8 mouse cellular contexts compared by ENCODE assay signal in the genomic region with DNA sequence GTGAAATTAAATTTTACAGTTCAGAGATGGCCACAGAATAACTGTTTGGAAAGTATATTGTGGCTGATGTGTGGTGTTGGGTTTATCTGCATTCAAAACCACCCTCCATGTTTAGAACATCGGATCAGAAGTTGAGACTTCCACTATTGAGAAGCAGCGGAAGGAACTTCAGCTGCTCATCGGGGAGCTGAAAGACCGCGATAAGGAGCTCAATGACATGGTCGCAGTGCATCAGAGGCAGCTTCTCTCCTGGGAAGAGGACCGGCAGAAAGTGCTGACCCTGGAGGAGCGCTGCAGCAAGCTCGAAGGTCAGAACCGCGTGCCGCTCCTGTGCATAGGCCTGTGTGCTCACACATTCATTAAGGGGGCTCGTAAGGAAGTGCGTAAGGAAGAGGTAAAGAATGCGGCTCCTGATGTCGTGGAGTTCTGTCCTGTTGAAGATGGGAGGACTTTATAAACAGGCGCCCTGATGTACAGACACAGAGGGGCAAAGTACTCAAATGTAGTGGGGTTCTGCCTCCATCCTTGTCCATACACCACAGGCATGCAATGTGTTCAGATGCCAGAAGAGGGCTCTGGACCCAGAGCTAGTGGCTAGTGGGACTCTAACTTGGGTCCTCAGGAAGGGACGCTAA. TPM values are rescaled to one million over a fixed set of nuclear protein-coding genes. Genes with fewer than 3 reads are reported as not detected.
DNase-seq lines count a peak whose midpoint lies in the region; ATAC-seq and TF ChIP-seq lines count a peak whose summit lies in the region.

No protein-coding gene starts in this region.

- H3K79me2 ChIP-seq in MEL (ENCODE audit: control insufficient read depth, insufficient read depth, low read length, poor library complexity), result peaks cover 17% of the 10 kb centered on the region

- no peak for ATAC-seq in limb, embryonic 14.5 days (ENCODE audit: low FRiP score, low read depth)

- H3K9ac ChIP-seq in MEL (ENCODE audit: control insufficient read depth, low read depth, low read length, poor library complexity, severe bottlenecking), result peak overlapping the region; percentile 84
- 0 out of 2 replicates have a peak overlapping the region, but pooled peaks have one; percentile 0 for H3K9ac ChIP-seq in limb, embryonic 14.5 days (ENCODE audit: low read depth, low read length, severe bottlenecking)

- WGBS in limb, embryonic 14.5 days, result 39% methylated on average over 18 of the region's 18 CpGs

- H3K4me1 ChIP-seq in MEL (ENCODE audit: control insufficient read depth in 1 of 2, insufficient read depth in 2 of 2, low read length in 2 of 2), result peaks cover 0 to 19% of the 10 kb centered on the region in 2 experiments; a peak in 2 of 4 replicates
- peaks cover 2% of the 10 kb centered on the region; the same call in 1 of the 2 replicates for H3K4me1 ChIP-seq in cortical plate, adult 2 months (ENCODE audit: control insufficient read depth, insufficient read depth, low read length)
- no peaks in the 10 kb centered on the region for H3K4me1 ChIP-seq in limb, embryonic 14.5 days (ENCODE audit: control insufficient read depth, insufficient read depth, low read length)

- no peak overlapping the region for H3K4me2 ChIP-seq in limb, embryonic 14.5 days (replicated peaks; ENCODE audit: low read depth, low read length, severe bottlenecking)

- peak overlapping the region; percentile 99 for H3K27ac ChIP-seq in MEL (ENCODE audit: control insufficient read depth, low read depth, low read length)
- H3K27ac ChIP-seq in cortical plate, adult 2 months (ENCODE audit: insufficient read depth, low read length), result no peak overlapping the region
- H3K27ac ChIP-seq in limb, embryonic 14.5 days (replicated peaks; ENCODE audit: low read depth, low read length), result no peak overlapping the region

- TF ChIP-seq EP300 in MEL (IDR thresholded peaks at IDR 0.05; ENCODE audit: low read depth in 1 of 2, low read length in 2 of 2), result peak; percentile 38 to 59; a peak in 2 of 4 replicates

- H3K27me3 ChIP-seq in MEL (ENCODE audit: control insufficient read depth in 1 of 2, insufficient read depth in 2 of 2, low read length in 2 of 2), result no peaks in the 10 kb centered on the region
- no peaks in the 10 kb centered on the region for H3K27me3 ChIP-seq in limb, embryonic 14.5 days (ENCODE audit: control insufficient read depth, insufficient read depth, low read length)

- peak; percentile 1 to 60; a peak in 1 of 4 replicates for TF ChIP-seq POLR2A in MEL (IDR thresholded peaks at IDR 0.05; ENCODE audit: control insufficient read depth in 1 of 2, insufficient read depth in 1 of 2, low read depth in 1 of 2, low read length in 2 of 2, poor library complexity in 1 of 2)
- TF ChIP-seq POLR2A in cortical plate, adult 2 months (IDR thresholded peaks at IDR 0.05; ENCODE audit: extremely low read depth, insufficient read depth, low read length), result no peak
- no peak for TF ChIP-seq POLR2A in limb, embryonic 14.5 days (IDR thresholded peaks at IDR 0.05; ENCODE audit: borderline replicate concordance, extremely low read depth, insufficient read depth, insufficient read length)

- H3K36me3 ChIP-seq in MEL (ENCODE audit: control insufficient read depth in 1 of 2, insufficient read depth in 2 of 2, low read length in 2 of 2), result peaks cover 0 to 15% of the 10 kb centered on the region in 2 experiments; a peak in 2 of 4 replicates
- H3K36me3 ChIP-seq in limb, embryonic 14.5 days (ENCODE audit: control insufficient read depth, insufficient read depth, low read length), result 0 out of 2 replicates have a peak, but pooled peaks cover under 1% of the 10 kb centered on the region

- DNase-seq in kidney, adult 9 months, result peak; percentile 29
- no peak for DNase-seq in kidney, adult 11 months
- peak; percentile 93 for DNase-seq in MEL (ENCODE audit: low read depth, low spot score)
- no peak for DNase-seq in limb, embryonic 14.5 days (ENCODE audit: low spot score)
- no peak for DNase-seq in frontal cortex, adult 2 months (ENCODE audit: extremely low spot score in 1 of 2, low spot score in 1 of 2)
- no peak for DNase-seq in left cerebral cortex, postnatal 10 days (ENCODE audit: extremely low spot score in 1 of 2, low spot score in 2 of 2)
- no peak for DNase-seq in right cerebral cortex, postnatal 25 days

- peak; percentile 53 to 70 (median 56) for TF ChIP-seq CTCF in MEL (IDR thresholded peaks at IDR 0.05 in 2 of 3, conservative IDR thresholded peaks at IDR 0.05 in 1 of 3; ENCODE audit: control insufficient read depth in 1 of 3, insufficient read depth in 1 of 3, low read depth in 2 of 3, low read length in 3 of 3, poor library complexity in 1 of 3, severe bottlenecking in 1 of 3)
- peak; percentile 48 for TF ChIP-seq CTCF in cortical plate, adult 2 months (IDR thresholded peaks at IDR 0.05; ENCODE audit: extremely low read depth, insufficient read depth, low read length)

- intact Hi-C loops in left cerebral cortex, postnatal 10 days (cut with DNase I), result no loop called here

- no peak; the same call in 1 of the 2 replicates for TF ChIP-seq RAD21 in MEL (IDR thresholded peaks at IDR 0.05; ENCODE audit: low read depth, low read length)

- no peaks in the 10 kb centered on the region for H3K9me3 ChIP-seq in MEL (replicated peaks; ENCODE audit: insufficient read depth, low read length)
- H3K9me3 ChIP-seq in limb, embryonic 14.5 days (ENCODE audit: control insufficient read depth, low read length), result no peaks in the 10 kb centered on the region

- peak overlapping the region; percentile 63 to 68 for H3K4me3 ChIP-seq in MEL (ENCODE audit: control insufficient read depth in 1 of 2, insufficient read depth in 1 of 2, low read depth in 2 of 2, low read length in 2 of 2)
- no peak overlapping the region for H3K4me3 ChIP-seq in cortical plate, adult 2 months (ENCODE audit: insufficient read depth, low read length)
- H3K4me3 ChIP-seq in limb, embryonic 14.5 days (replicated peaks; ENCODE audit: low read length), result no peak overlapping the region

TF ChIP-seq in MEL, 35 proteins besides CTCF, POLR2A, EP300 and RAD21 (continues in another document):
- peak; percentile 76 for TF ChIP-seq TAL1 (IDR thresholded peaks at IDR 0.05; ENCODE audit: low read length)
- TF ChIP-seq POLR2AphosphoS2 (IDR thresholded peaks at IDR 0.05; ENCODE audit: low read length), result peak; percentile 56; the same call in 1 of the 2 replicates
- TF ChIP-seq TCF12 (IDR thresholded peaks at IDR 0.05; ENCODE audit: low read depth, low read length), result peak; percentile 59
- TF ChIP-seq USF2 (IDR thresholded peaks at IDR 0.05; ENCODE audit: borderline replicate concordance in 1 of 2, insufficient read depth in 1 of 2, low read depth in 1 of 2, low read length in 2 of 2), result no peak
- no peak; the same call in 1 of the 2 replicates for TF ChIP-seq TBP (IDR thresholded peaks at IDR 0.05; ENCODE audit: low read depth, low read length)
- peak; percentile 89 for TF ChIP-seq ETS1 (IDR thresholded peaks at IDR 0.05; ENCODE audit: low read depth, low read length)
- no peak for TF ChIP-seq ZNF384 (IDR thresholded peaks at IDR 0.05; ENCODE audit: low read depth, low read length)

RNA-seq across cellular contexts. Expression of a gene that starts 3.6 kb away (rescaled TPM):
- total RNA-seq in MEL (2012; rRNA removed), result 7.5 and 8.5 TPM in 2 replicates
- polyA plus RNA-seq in MEL (2012; ENCODE audit: insufficient read depth in 1 of 2, insufficient read length in 2 of 2, low read depth in 1 of 2, low replicate concordance in 2 of 2, missing spikeins in 1 of 2), result 10 to 100 TPM in 1 of 2 experiments, not detected in 1; 13.4 TPM
- 5.4 and 6.5 TPM in 2 replicates for polyA plus RNA-seq in cortical plate, adult 2 months (2012; rRNA removed)
- 9.2 and 9.5 TPM in 2 replicates for polyA plus RNA-seq in limb, embryonic 14.5 days (2012; rRNA removed)
- 4.0 and 6.6 TPM in 2 replicates for polyA plus RNA-seq in limb, embryonic 14.5 days (2014; fragmentation: Nextera tagmentation; extraction: Ambion mirVana)
- polyA plus RNA-seq in frontal cortex, adult 2 months (2012; rRNA removed), result 5.2 and 8.1 TPM in 2 replicates
- total RNA-seq in left cerebral cortex, postnatal 10 days (2021), result 1 to 10 TPM; 2.1 to 2.8 TPM

RNA-seq across cellular contexts. Expression of a gene that starts 6.9 kb away (rescaled TPM):
- total RNA-seq in MEL (2012; rRNA removed), result 1.5 and 2.1 TPM in 2 replicates
- 1 to 10 TPM in 1 of 2 experiments, not detected in 1; 3.6 TPM for polyA plus RNA-seq in MEL (2012; ENCODE audit: insufficient read depth in 1 of 2, insufficient read length in 2 of 2, low read depth in 1 of 2, low replicate concordance in 2 of 2, missing spikeins in 1 of 2)
- 1.0 and 1.8 TPM in 2 replicates for polyA plus RNA-seq in cortical plate, adult 2 months (2012; rRNA removed)
- 0.90 and 2.1 TPM in 2 replicates for polyA plus RNA-seq in limb, embryonic 14.5 days (2012; rRNA removed)
- polyA plus RNA-seq in limb, embryonic 14.5 days (2014; fragmentation: Nextera tagmentation; extraction: Ambion mirVana), result 2.2 and 2.4 TPM in 2 replicates
- 1.3 and 1.6 TPM in 2 replicates for polyA plus RNA-seq in frontal cortex, adult 2 months (2012; rRNA removed)
- 1 to 10 TPM; 1.5 to 2.4 TPM for total RNA-seq in left cerebral cortex, postnatal 10 days (2021)

RNA-seq across cellular contexts. Expression of a gene that starts 27.1 kb away (rescaled TPM):
- 100 and 109 TPM in 2 replicates for total RNA-seq in MEL (2012; rRNA removed)
- 100 to 1,000 TPM in 1 of 2 experiments, 10 to 100 TPM in 1; 62.4 to 323 TPM for polyA plus RNA-seq in MEL (2012; ENCODE audit: insufficient read depth in 1 of 2, insufficient read length in 2 of 2, low read depth in 1 of 2, low replicate concordance in 2 of 2, missing spikeins in 1 of 2)
- 46.1 and 54.1 TPM in 2 replicates for polyA plus RNA-seq in cortical plate, adult 2 months (2012; rRNA removed)
- 33.1 and 64.5 TPM in 2 replicates for polyA plus RNA-seq in limb, embryonic 14.5 days (2012; rRNA removed)
- 121 and 126 TPM in 2 replicates for polyA plus RNA-seq in limb, embryonic 14.5 days (2014; fragmentation: Nextera tagmentation; extraction: Ambion mirVana)
- 52.0 and 53.2 TPM in 2 replicates for polyA plus RNA-seq in frontal cortex, adult 2 months (2012; rRNA removed)
- 10 to 100 TPM; 71.2 to 76.9 TPM for total RNA-seq in left cerebral cortex, postnatal 10 days (2021)

RNA-seq across cellular contexts. Expression of a gene that starts 39.4 kb away (rescaled TPM):
- total RNA-seq in MEL (2012; rRNA removed), result 14.9 and 16.6 TPM in 2 replicates
- polyA plus RNA-seq in MEL (2012; ENCODE audit: insufficient read depth in 1 of 2, insufficient read length in 2 of 2, low read depth in 1 of 2, low replicate concordance in 2 of 2, missing spikeins in 1 of 2), result 10 to 100 TPM in 1 of 2 experiments, not detected in 1; 31.6 TPM
- 42.1 and 46.6 TPM in 2 replicates for polyA plus RNA-seq in cortical plate, adult 2 months (2012; rRNA removed)
- polyA plus RNA-seq in limb, embryonic 14.5 days (2012; rRNA removed), result 10.6 and 12.3 TPM in 2 replicates
- 8.7 and 9.9 TPM in 2 replicates for polyA plus RNA-seq in limb, embryonic 14.5 days (2014; fragmentation: Nextera tagmentation; extraction: Ambion mirVana)
- 40.3 and 41.5 TPM in 2 replicates for polyA plus RNA-seq in frontal cortex, adult 2 months (2012; rRNA removed)
- 10 to 100 TPM; 82.4 to 93.4 TPM for total RNA-seq in left cerebral cortex, postnatal 10 days (2021)

RNA-seq across cellular contexts. Expression of a gene that starts 54.3 kb away (rescaled TPM):
- total RNA-seq in MEL (2012; rRNA removed), result not detected in 2 replicates
- not detected for polyA plus RNA-seq in MEL (2012; ENCODE audit: insufficient read depth in 1 of 2, insufficient read length in 2 of 2, low read depth in 1 of 2, low replicate concordance in 2 of 2, missing spikeins in 1 of 2)
- polyA plus RNA-seq in cortical plate, adult 2 months (2012; rRNA removed), result 1.1 TPM in 2 replicates
- polyA plus RNA-seq in limb, embryonic 14.5 days (2012; rRNA removed), result 0.52 and 0.72 TPM in 2 replicates
- 0.21 and 0.30 TPM in 2 replicates for polyA plus RNA-seq in limb, embryonic 14.5 days (2014; fragmentation: Nextera tagmentation; extraction: Ambion mirVana)
- polyA plus RNA-seq in frontal cortex, adult 2 months (2012; rRNA removed), result 1.0 and 1.1 TPM in 2 replicates
- total RNA-seq in left cerebral cortex, postnatal 10 days (2021), result 1 to 10 TPM in 1 of 2 experiments, under 1 TPM in 1; 0.88 to 1.0 TPM

Comparison
In these comparisons a context has a peak if more than half of its experiments do, and no peak if none do; other contexts are left out.
1. DNase-seq: peak in kidney, adult 9 months (single experiment) and MEL (single experiment); none in kidney, adult 11 months (single experiment), limb, embryonic 14.5 days (single experiment), frontal cortex, adult 2 months (0 of 2), left cerebral cortex, postnatal 10 days (0 of 2) and right cerebral cortex, postnatal 25 days (single experiment).
2. H3K4me3 ChIP-seq: peak in MEL (2 of 2); none in cortical plate, adult 2 months (single experiment) and limb, embryonic 14.5 days (single experiment).
3. POLR2A ChIP-seq: peak in MEL (2 of 2); none in cortical plate, adult 2 months (single experiment) and limb, embryonic 14.5 days (single experiment).